Mouse (Mus musculus): ENCODE measurements around the gene Rnase2b.
"Not testable (repeated sequence)": the region's sequence is repeated elsewhere in the genome, so short reads cannot be mapped to it uniquely, and the experiment has no call there.

Rnase2b gene

GRCm38 (mm10) chr14:51152249-51152870 lies 9.7 kb upstream of the Rnase2b start:
- DNase-seq = no peak

- no peak for DNase-seq
These were observed 5.9 kb upstream of the Rnase2b start for GRCm38 (mm10) chr14:51156056-51156735.

- no peak for DNase-seq
These were observed 5.4 kb upstream of the Rnase2b start for GRCm38 (mm10) chr14:51156736-51157068.

DNA sequence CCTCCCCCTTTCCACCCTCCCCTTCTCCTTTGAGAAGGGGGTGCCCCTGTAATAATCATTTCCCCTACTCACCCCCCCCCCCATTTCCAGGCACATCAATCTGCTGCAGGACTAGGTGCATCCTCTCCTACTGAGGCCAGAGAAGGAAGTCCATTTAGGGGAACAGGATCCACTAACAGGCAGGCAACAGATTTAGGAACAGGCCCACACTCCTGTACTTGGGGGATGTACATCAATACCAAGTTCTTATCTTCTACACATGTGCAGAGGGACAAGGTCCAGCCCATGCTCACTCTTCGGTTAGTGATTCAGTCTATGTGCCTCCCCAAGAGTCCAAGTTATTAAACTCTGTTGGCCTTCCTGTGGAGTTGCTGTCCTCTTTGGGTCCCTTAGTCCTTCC lies 5.0 kb upstream of the Rnase2b start:
- no peak for DNase-seq

- not testable (repeated sequence) for DNase-seq
These were observed 1.3 kb downstream of the Rnase2b start for GRCm38 (mm10) chr14:51163323-51163722.

DNA sequence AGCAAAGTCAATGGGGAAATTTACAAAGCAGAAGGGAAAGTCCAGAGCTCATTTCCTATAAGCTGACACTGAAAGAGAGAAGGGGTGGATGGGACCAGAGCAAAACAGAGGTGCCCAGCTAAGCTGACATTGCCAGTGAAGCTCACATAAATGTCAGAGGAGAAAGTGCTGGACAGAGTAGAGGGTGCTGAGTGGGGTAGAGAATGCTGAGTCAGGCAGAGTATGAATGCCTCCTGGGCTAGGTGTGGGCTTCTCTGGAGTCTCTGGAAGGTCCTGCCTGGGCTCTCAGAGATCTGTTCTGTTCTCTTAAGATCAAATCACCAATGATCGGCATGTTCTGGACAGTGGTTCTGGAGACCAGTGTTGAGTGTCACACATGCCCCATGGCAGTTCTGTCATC lies 3.4 kb downstream of the Rnase2b start:
- DNase-seq = no peak

DNA sequence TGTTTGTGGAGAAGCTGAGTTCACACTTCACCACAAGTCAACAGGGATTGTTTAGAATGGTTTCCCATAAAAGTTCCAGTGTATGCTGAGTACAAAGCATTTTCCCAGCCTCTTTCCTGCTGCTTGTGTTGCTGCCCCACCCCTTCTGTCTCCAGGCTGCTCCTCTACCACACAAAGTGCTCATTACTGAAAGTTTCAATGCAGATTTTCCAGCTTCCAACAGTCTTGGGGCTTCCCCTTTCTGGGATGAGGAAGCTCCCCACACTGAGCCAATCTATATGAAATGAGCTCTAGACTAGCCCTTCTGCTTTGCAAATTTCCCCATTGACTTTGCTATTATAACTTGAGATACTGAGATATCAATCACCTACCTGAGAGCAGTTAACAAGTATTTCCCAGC lies 4.0 kb downstream of the Rnase2b start:
- DNase-seq = no peak

- DNase-seq = peak; percentile 29
These were observed 10.2 kb downstream of the Rnase2b start for GRCm38 (mm10) chr14:51172095-51172865.

- DNase-seq = not testable (repeated sequence)
These were observed 10.9 kb downstream of the Rnase2b start for GRCm38 (mm10) chr14:51172947-51173346.

DNA sequence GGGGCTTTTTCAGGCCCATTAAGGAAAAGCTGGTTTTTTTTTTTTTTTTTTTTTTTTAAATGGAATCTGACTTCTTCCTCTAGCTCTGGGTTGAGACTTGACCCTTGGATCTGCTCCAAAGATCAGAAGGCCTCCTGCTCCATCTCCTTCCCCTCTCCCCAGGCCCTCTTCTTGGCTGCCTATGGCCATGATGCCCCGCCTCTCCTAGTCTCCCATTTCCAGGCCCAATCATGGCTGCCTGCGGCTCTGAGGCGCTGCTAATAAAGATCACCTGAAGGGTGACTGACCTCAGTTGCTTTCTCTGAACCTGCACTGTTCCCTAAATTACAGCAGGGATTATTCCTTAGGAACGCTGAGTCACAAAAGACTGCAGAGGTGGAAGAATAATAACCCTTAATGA lies 11.8 kb downstream of the Rnase2b start:
- no peak for DNase-seq

- DNase-seq = not testable (repeated sequence)
These were observed 19.0 kb downstream of the Rnase2b start for GRCm38 (mm10) chr14:51181051-51181450.

GRCm38 (mm10) chr14:51195681-51196080 lies 33.6 kb downstream of the Rnase2b start:
- DNase-seq = peak; percentile 58

- no peak for DNase-seq
These were observed 37.3 kb downstream of the Rnase2b start, which contains the start of gene Ang2 for GRCm38 (mm10) chr14:51199098-51200023. Gene Ang2, minus strand, starts transcription at chr14:51199148.

GRCm38 (mm10) chr14:51200054-51200453 lies 38.0 kb downstream of the Rnase2b start:
- no peak for DNase-seq

GRCm38 (mm10) chr14:51200466-51200865 lies 38.4 kb downstream of the Rnase2b start:
- DNase-seq = no peak

- no peak for DNase-seq
These were observed 41.1 kb downstream of the Rnase2b start, which contains the start of gene Ear14 for GRCm38 (mm10) chr14:51203115-51203514. Gene Ear14, plus strand, starts transcription at chr14:51203391.
